In genomic region chr16:91484808-91485700, GRCm38 (mm10) we compare ENCODE assay signal across 7 mouse cellular contexts. TPM values are rescaled to one million over a fixed set of nuclear protein-coding genes. Genes with fewer than 3 reads are reported as not detected.
A peak's percentile ranks its signal among the peaks of the same experiment; 100 is the strongest.
DNase-seq lines count a peak whose midpoint lies in the region; ATAC-seq lines count a peak whose summit lies in the region.

TSS of gene Ifnar1 (plus strand) at chr16:91485238.

- H3K9me3 ChIP-seq in intestine, embryonic 16.5 days (ENCODE audit: control insufficient read depth, low read length): no peaks in the 10 kb centered on the region
- no peaks in the 10 kb centered on the region for H3K9me3 ChIP-seq in midbrain, embryonic 11.5 days (ENCODE audit: control insufficient read depth, low read length)

- H3K4me2 ChIP-seq in intestine, embryonic 16.5 days (ENCODE audit: low read depth, low read length): peak within 1 kb of the TSS; percentile 77
- peak within 1 kb of the TSS; percentile 74 for H3K4me2 ChIP-seq in midbrain, embryonic 11.5 days

- H3K4me1 ChIP-seq in intestine, embryonic 16.5 days (ENCODE audit: control insufficient read depth, insufficient read depth, low read length): peaks cover 15% of the 10 kb centered on the region
- peaks cover 7% of the 10 kb centered on the region; the same call in 1 of the 2 replicates for H3K4me1 ChIP-seq in midbrain, embryonic 11.5 days (ENCODE audit: control insufficient read depth, insufficient read depth, low read length)

- no peaks in the 10 kb centered on the region for H3K27me3 ChIP-seq in intestine, embryonic 16.5 days (replicated peaks; ENCODE audit: control insufficient read depth, insufficient read depth, low read length)
- no peaks in the 10 kb centered on the region for H3K27me3 ChIP-seq in midbrain, embryonic 11.5 days (ENCODE audit: control insufficient read depth, insufficient read depth, low read length)

- H3K4me3 ChIP-seq in intestine, embryonic 16.5 days (ENCODE audit: low read length): peak within 1 kb of the TSS; percentile 97
- peak within 1 kb of the TSS; percentile 67 for H3K4me3 ChIP-seq in midbrain, embryonic 11.5 days (ENCODE audit: low read depth, low read length)

- peak; percentile 100 for DNase-seq in adrenal gland, adult 8-10 months
- peak; percentile 97 for DNase-seq in embryo, embryonic 9.5 days (ENCODE audit: extremely low spot score)
- peak; percentile 98 to 100 for DNase-seq in gastrocnemius, postnatal 4 days (ENCODE audit: low spot score in 2 of 2)
- DNase-seq in left cerebral cortex, postnatal 36 days (ENCODE audit: low spot score in 2 of 2): peak; percentile 96 to 97
- peak; percentile 99 for DNase-seq in midbrain, embryonic 11.5 days (ENCODE audit: low spot score, missing footprints)
- DNase-seq in skeletal muscle tissue, adult 2 months (ENCODE audit: low read depth, low spot score): peak; percentile 100

- H3K9ac ChIP-seq in intestine, embryonic 16.5 days (ENCODE audit: low read depth, low read length): peak within 1 kb of the TSS; percentile 95
- H3K9ac ChIP-seq in midbrain, embryonic 11.5 days (ENCODE audit: low read length): peak within 1 kb of the TSS; percentile 77

- intact Hi-C loops in left cerebral cortex, postnatal 36 days (cut with DNase I): loop anchor here (1.0 to 10.0 kb wide), 3 partner anchors 20 to 110 kb away; partner anchors contain the start of gene Ifnar2

- H3K36me3 ChIP-seq in intestine, embryonic 16.5 days (ENCODE audit: control insufficient read depth, insufficient read depth, low read length): 0 out of 2 replicates have a peak, but pooled peaks cover 2% of the 10 kb centered on the region
- H3K36me3 ChIP-seq in midbrain, embryonic 11.5 days (ENCODE audit: control insufficient read depth, insufficient read depth, low read length): peaks cover 3% of the 10 kb centered on the region; the same call in 1 of the 2 replicates

- peak; percentile 100 for ATAC-seq in intestine, embryonic 16.5 days
- peak; percentile 99 for ATAC-seq in midbrain, embryonic 11.5 days (ENCODE audit: low FRiP score)

- WGBS in intestine, embryonic 16.5 days: under 1% methylated on average over 63 of the region's 68 CpGs
- WGBS in midbrain, embryonic 11.5 days: 2% methylated on average over 65 of the region's 68 CpGs

- peak within 1 kb of the TSS; percentile 99 for H3K27ac ChIP-seq in intestine, embryonic 16.5 days (ENCODE audit: low read length)
- H3K27ac ChIP-seq in midbrain, embryonic 11.5 days (ENCODE audit: low read depth, low read length): peak within 1 kb of the TSS; percentile 89

RNA-seq across cellular contexts. Expression of gene Ifnar1, which starts in this region (rescaled TPM):
- total RNA-seq in adrenal gland, adult 8-10 months (2022): 10 to 100 TPM; 53.4 to 86.0 (median 68.6) TPM
- 10 to 100 TPM; 61.8 to 63.4 TPM for total RNA-seq in gastrocnemius, postnatal 4 days (2021)
- 39.4 and 39.5 TPM in 2 replicates for polyA plus RNA-seq in intestine, embryonic 16.5 days (2015; fragmentation: Nextera tagmentation; extraction: Ambion mirVana)
- total RNA-seq in left cerebral cortex, postnatal 36 days (2021): 10 to 100 TPM; 54.3 to 54.5 TPM
- polyA plus RNA-seq in midbrain, embryonic 11.5 days (2014; fragmentation: Nextera tagmentation; extraction: Ambion mirVana): 49.9 and 53.8 TPM in 2 replicates

Comparison
In these comparisons a context has a peak if more than half of its experiments do, and no peak if none do; other contexts are left out.
1. Peak in every context shown above with its lines: DNase-seq, ATAC-seq, H3K4me3 ChIP-seq and H3K27ac ChIP-seq.